Mouse (Mus musculus): ENCODE results near the gene Desi1. TPM values are rescaled to one million over a fixed set of nuclear protein-coding genes. Genes with fewer than 3 reads are reported as not detected.

The Desi1 gene
- polyA plus RNA-seq, 1 experiment from 2014 or later, result 32.2 TPM

- Histone ChIP-seq H3K27ac (no peak overlapping the region), H3K79me2 (ENCODE audit: inconsistent target) (no peaks in the 10 kb centered on the region), H3K4me3 (ENCODE audit: inconsistent target) (no peak overlapping the region), H3K36me3 (ENCODE audit: inconsistent target) (peaks cover 11% of the 10 kb centered on the region; the same call in 1 of the 2 replicates)
- 82% methylated on average over 10 of the region's 12 CpGs for WGBS (ENCODE audit: missing documents)
These were observed 2.4 kb upstream of the Desi1 start for GRCm38 (mm10) chr15:82035904-82036689.

GRCm38 (mm10) chr15:82032386-82032785 lies 1.3 kb downstream of the Desi1 start:
- WGBS (ENCODE audit: missing documents), result 93% methylated on average over 7 of the region's 7 CpGs
- Histone ChIP-seq H3K36me3 (ENCODE audit: inconsistent target) (peaks cover 10% of the 10 kb centered on the region; the same call in 1 of the 2 replicates), H3K79me2 (ENCODE audit: inconsistent target) (no peaks in the 10 kb centered on the region), H3K27ac (no peak overlapping the region), H3K4me3 (ENCODE audit: inconsistent target) (no peak overlapping the region)

DNA sequence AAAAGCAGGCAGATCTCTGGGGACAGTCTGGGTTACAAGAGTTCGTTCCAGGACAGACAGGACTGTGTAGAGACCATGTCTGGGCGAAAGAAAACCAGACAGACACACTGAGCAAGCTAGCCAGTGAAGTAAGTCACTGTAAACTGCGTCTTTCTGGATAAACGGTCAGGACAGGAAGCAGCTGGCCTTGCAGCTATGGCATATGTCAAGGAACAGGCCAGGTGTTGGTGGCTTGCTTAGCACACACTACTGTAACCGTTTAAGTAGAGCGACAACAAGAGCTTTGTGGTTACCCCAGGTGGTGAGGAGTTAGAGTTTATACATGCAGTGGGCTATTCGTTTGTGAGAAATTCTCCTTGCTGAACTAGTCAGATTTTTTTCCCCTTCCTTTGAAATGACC lies 5.9 kb downstream of the Desi1 start:
- WGBS (ENCODE audit: missing documents), result 46% methylated on average over 7 of the region's 7 CpGs
- H3K4me3 ChIP-seq (ENCODE audit: inconsistent target), result no peak overlapping the region
- peaks cover 28% of the 10 kb centered on the region; the same call in 1 of the 2 replicates for H3K36me3 ChIP-seq (ENCODE audit: inconsistent target)
- H3K27ac ChIP-seq, result no peak overlapping the region
- H3K79me2 ChIP-seq (ENCODE audit: inconsistent target), result no peaks in the 10 kb centered on the region

- no peak overlapping the region for H3K27ac ChIP-seq
- WGBS (ENCODE audit: missing documents), result 95% methylated on average over 7 of the region's 7 CpGs
- peaks cover 28% of the 10 kb centered on the region; the same call in 1 of the 2 replicates for H3K36me3 ChIP-seq (ENCODE audit: inconsistent target)
These were observed 6.4 kb downstream of the Desi1 start for GRCm38 (mm10) chr15:82027276-82027675.

GRCm38 (mm10) chr15:82023965-82024635 lies 9.6 kb downstream of the Desi1 start:
- Histone ChIP-seq H3K36me3 (ENCODE audit: inconsistent target) (0 out of 2 replicates have a peak, but pooled peaks cover 20% of the 10 kb centered on the region), H3K4me3 (ENCODE audit: inconsistent target) (no peak overlapping the region), H3K27ac (no peak overlapping the region), H3K79me2 (ENCODE audit: inconsistent target) (no peaks in the 10 kb centered on the region)
- 85% methylated on average over 6 of the region's 6 CpGs for WGBS (ENCODE audit: missing documents)

More at GRCm38 (mm10) chr15:82027276-82027675, 6.4 kb downstream of the Desi1 start:
- Histone ChIP-seq H3K4me3 (ENCODE audit: inconsistent target) (no peak overlapping the region), H3K79me2 (ENCODE audit: inconsistent target) (no peaks in the 10 kb centered on the region)

DNA sequence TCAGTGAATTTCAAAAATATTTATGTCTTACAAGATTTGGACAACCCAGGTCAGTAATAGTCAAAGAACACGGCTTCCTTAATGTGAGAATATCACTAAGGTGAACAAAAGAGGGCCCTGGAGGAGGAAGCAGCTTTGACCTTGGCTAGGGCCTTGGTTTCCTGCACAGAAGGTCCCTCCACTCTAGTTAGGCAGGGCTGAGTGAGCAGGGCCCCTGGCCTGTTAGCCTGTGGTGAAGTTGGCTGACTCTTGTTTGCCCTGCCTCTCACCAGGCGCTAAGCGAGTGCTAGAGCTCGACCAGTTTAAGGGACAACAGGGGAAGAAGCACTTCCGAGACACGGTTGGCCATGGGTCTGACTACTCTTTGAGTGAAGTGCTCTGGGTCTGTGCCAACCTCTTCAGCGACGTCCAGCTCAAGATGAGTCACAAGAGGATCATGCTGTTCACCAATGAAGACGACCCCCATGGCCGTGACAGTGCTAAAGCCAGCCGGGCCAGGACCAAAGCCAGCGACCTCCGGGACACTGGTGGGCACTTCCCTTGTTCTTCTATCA lies 11.1 kb downstream of the Desi1 start:
- H3K4me3 ChIP-seq (ENCODE audit: inconsistent target), result no peak overlapping the region
- 0 out of 2 replicates have a peak, but pooled peaks cover 20% of the 10 kb centered on the region for H3K36me3 ChIP-seq (ENCODE audit: inconsistent target)
- H3K27ac ChIP-seq, result no peak overlapping the region
- WGBS (ENCODE audit: missing documents), result 45% methylated on average over 13 of the region's 13 CpGs
- H3K79me2 ChIP-seq (ENCODE audit: inconsistent target), result no peaks in the 10 kb centered on the region

- Histone ChIP-seq H3K36me3 (ENCODE audit: inconsistent target) (0 out of 2 replicates have a peak, but pooled peaks cover 8% of the 10 kb centered on the region), H3K79me2 (ENCODE audit: inconsistent target) (no peaks in the 10 kb centered on the region; the same call in 1 of the 2 replicates), H3K4me3 (ENCODE audit: inconsistent target) (no peak overlapping the region), H3K27ac (no peak overlapping the region)
- WGBS (ENCODE audit: missing documents), result 78% methylated on average over 3 of the region's 3 CpGs
These were observed 14.4 kb downstream of the Desi1 start for GRCm38 (mm10) chr15:82019288-82019687.

DNA sequence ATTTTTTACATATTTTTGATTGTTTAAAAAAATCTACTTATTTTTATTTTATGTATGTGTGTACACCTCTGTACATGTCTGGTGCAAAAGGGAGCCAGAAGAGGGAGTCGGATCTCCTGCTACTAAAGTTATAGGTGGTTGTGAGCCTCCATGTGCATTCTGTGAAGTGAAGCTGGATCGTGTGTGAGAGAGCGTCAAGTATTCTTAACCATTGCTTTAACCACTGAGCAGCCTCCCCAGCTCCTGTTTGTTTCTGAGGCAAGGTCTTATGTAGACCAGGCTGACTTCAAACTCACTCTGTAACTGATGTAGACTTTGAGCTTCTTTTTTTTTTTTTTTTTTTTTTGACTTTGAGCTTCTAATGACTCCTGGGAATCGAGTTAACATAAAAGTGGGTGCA lies 16.2 kb downstream of the Desi1 start:
- no peaks in the 10 kb centered on the region; the same call in 1 of the 2 replicates for H3K79me2 ChIP-seq (ENCODE audit: inconsistent target)
- H3K36me3 ChIP-seq (ENCODE audit: inconsistent target), result no peaks in the 10 kb centered on the region
- WGBS (ENCODE audit: missing documents), result 55% methylated on average over 4 of the region's 4 CpGs
- H3K4me3 ChIP-seq (ENCODE audit: inconsistent target), result no peak overlapping the region
- H3K27ac ChIP-seq, result no peak overlapping the region

DNA sequence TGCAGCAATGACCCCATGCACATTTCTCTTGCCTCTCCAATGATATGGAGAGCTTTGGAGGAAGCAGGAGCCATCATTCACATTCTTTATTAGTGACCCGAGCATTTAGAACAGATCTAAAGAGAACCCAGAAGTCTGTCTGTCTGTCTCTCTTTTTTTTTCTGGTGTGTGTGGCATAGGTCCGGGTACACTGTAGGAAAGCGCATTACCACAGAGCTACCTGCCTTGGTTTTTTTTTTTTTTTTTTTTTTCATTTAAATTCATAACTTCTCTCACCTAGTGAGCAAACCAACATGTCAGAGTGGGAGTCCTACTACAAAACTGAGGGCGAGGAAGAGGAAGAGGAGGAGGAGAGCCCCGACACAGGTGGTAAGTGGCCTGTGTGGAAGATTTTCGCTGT lies 16.8 kb downstream of the Desi1 start:
- Histone ChIP-seq H3K36me3 (ENCODE audit: inconsistent target) (no peaks in the 10 kb centered on the region), H3K27ac (no peak overlapping the region), H3K4me3 (ENCODE audit: inconsistent target) (peak overlapping the region; percentile 81), H3K79me2 (ENCODE audit: inconsistent target) (no peaks in the 10 kb centered on the region; the same call in 1 of the 2 replicates)
- WGBS (ENCODE audit: missing documents), result 0% methylated on average over 3 of the region's 6 CpGs

DNA sequence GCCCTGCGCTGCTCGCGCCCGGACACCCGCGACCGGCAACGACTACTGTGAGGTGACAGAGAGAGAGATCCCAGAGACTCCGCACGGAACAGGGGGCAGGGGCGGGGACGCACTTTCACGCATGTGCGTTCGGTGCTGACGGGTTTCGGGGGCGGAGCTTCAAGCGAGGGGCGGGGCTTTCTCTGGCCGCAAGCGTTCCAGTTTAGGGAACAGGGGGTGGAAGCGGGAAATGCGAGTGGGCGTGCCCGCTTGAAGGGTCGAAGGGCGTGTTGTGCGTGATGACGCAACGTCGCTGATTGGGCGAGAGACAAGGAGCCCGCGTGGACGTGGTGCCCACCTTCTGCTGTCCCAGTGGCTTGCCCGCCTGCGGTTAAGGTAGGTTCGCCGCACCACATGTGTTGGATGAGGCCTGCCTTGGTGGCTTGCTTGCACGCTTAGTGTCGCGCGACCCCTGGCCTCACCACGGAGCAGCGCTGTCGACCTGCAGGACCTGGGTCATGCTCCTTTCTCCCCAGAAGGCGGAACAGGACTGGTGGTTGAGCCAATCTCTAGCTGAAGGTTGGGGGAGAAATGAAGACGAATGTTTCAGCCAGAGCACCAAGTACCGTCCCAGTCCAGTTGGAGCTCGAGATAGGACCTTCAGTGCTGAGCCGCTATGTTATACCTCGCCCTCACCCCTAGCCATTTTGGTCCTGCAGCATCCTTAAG lies 17.4 kb downstream of the Desi1 start:
- Histone ChIP-seq H3K4me3 (ENCODE audit: inconsistent target) (peak overlapping the region; percentile 81), H3K79me2 (ENCODE audit: inconsistent target) (no peaks in the 10 kb centered on the region; the same call in 1 of the 2 replicates), H3K27ac (no peak overlapping the region), H3K36me3 (ENCODE audit: inconsistent target) (no peaks in the 10 kb centered on the region)
- under 1% methylated on average over 53 of the region's 53 CpGs for WGBS (ENCODE audit: missing documents)

- Histone ChIP-seq H3K27ac (0 out of 2 replicates have a peak overlapping the region, but pooled peaks have one; percentile 13), H3K4me3 (ENCODE audit: inconsistent target) (peak overlapping the region; percentile 81), H3K36me3 (ENCODE audit: inconsistent target) (no peaks in the 10 kb centered on the region), H3K79me2 (ENCODE audit: inconsistent target) (no peaks in the 10 kb centered on the region; the same call in 1 of the 2 replicates)
- WGBS (ENCODE audit: missing documents), result 2% methylated on average over 39 of the region's 39 CpGs
These were observed 18.1 kb downstream of the Desi1 start for GRCm38 (mm10) chr15:82015392-82016100.

- WGBS (ENCODE audit: missing documents), result 22% methylated on average over 9 of the region's 9 CpGs
- no peak overlapping the region for H3K27ac ChIP-seq
- H3K4me3 ChIP-seq (ENCODE audit: inconsistent target), result peak overlapping the region; percentile 81
These were observed 18.8 kb downstream of the Desi1 start for GRCm38 (mm10) chr15:82014745-82015391.

DNA sequence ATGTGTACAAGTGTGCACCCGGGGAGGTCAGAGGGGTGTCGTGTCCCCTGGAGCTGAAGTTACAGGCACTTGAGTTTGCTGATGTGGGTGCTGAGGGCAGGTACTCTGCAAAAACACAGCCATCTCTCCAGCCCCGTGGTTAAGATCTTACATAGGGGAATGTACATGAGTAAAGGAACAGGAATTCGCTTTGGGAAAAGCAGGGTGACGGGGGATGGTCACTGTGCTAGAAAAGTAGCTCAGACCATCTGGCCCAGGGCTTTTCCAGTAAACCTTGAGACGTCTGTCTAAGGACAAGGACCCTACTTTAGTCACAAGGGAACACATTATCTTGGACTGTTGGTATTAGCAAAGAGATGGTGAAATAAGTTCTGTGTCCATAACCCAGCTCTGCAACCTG lies 21.7 kb downstream of the Desi1 start:
- Histone ChIP-seq H3K79me2 (ENCODE audit: inconsistent target) (no peaks in the 10 kb centered on the region; the same call in 1 of the 2 replicates), H3K36me3 (ENCODE audit: inconsistent target) (no peaks in the 10 kb centered on the region), H3K4me3 (ENCODE audit: inconsistent target) (no peak overlapping the region), H3K27ac (no peak overlapping the region)
- WGBS (ENCODE audit: missing documents), result 92% methylated on average over 6 of the region's 6 CpGs

More at GRCm38 (mm10) chr15:82014745-82015391, 18.8 kb downstream of the Desi1 start:
- Histone ChIP-seq H3K36me3 (ENCODE audit: inconsistent target) (no peaks in the 10 kb centered on the region), H3K79me2 (ENCODE audit: inconsistent target) (no peaks in the 10 kb centered on the region; the same call in 1 of the 2 replicates)

Data from macrophage (primary cell).